Mouse (Mus musculus) brain, embryonic 14.5 days (tissue): Measurements from ENCODE around the gene Slc9a5.

ENCODE experiments used
- CTCF ChIP-seq: fragments of 200-500 bp; IDR thresholded peaks from 2 replicates; pipeline ENCODE4 v1.5.1; 2012; ENCODE audit warnings: inconsistent platforms, mild to moderate bottlenecking, moderate library complexity, borderline replicate concordance; ENCODE audit not compliant: insufficient read depth, insufficient read length; ENCODE audit errors: extremely low read depth
- POLR2A ChIP-seq: fragments of 200-500 bp; IDR thresholded peaks from 2 replicates; pipeline ENCODE4 v1.6.1; 2012; ENCODE audit warnings: mild to moderate bottlenecking, inconsistent platforms, borderline replicate concordance; ENCODE audit not compliant: poor library complexity, insufficient read depth, insufficient read length, severe bottlenecking; ENCODE audit errors: extremely low read depth

GRCm38 (mm10) chr8:105372473-105372872 is 23.8 kb downstream of the Slc9a5 start:
- TF ChIP-seq CTCF (no peak), POLR2A (no peak)
